ENCODE assay signal across 22 mouse cellular contexts in the genomic region with DNA sequence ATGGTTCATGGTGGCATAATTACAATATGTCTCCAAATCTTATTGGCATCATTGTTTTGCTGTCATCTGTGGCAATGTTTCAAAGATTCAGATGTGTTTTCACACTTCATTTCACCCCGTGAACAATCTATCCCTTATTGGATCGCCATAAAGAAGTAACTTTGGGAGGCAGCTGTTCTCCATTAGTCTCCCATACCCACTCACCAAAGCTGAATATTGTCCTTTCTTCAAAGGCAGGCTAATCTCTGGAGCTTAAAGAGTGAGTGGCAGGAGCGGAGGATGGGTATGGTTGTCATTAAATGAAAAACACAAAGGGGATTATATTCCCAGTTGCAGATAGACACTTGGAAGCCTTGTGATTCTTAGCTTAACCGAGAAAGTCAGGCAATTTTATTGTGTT.
DNase-seq lines count a peak whose midpoint lies in the region; ATAC-seq and TF ChIP-seq lines count a peak whose summit lies in the region.
"Had no signal": no experiment of that assay in that cellular context is flagged by ENCODE, and none has a peak within 500 bp of the region (broad histone marks: within the 10 kb centered on the region; RNA-seq: fewer than 3 reads in every experiment).

No protein-coding gene starts in this region.

- no peaks in the 10 kb centered on the region for H3K36me3 ChIP-seq in hindbrain, embryonic 11.5 days (ENCODE audit: control insufficient read depth, insufficient read depth, low read length)
- H3K36me3 ChIP-seq in hindbrain, postnatal 0 days (ENCODE audit: insufficient read depth, low read length) = no peaks in the 10 kb centered on the region
- H3K36me3 ChIP-seq in liver, postnatal 0 days (replicated peaks; ENCODE audit: insufficient read depth, low read length) = no peaks in the 10 kb centered on the region
- H3K36me3 ChIP-seq: embryonic facial prominence, embryonic 15.5 days; heart, embryonic 10.5 days; hindbrain, embryonic 13.5 days; intestine, embryonic 15.5 days had no signal

- no peak for TF ChIP-seq POLR2A in brain, embryonic 14.5 days (IDR thresholded peaks at IDR 0.05; ENCODE audit: borderline replicate concordance, extremely low read depth, insufficient read depth, insufficient read length, poor library complexity, severe bottlenecking)

- no peak for TF ChIP-seq CTCF in hindbrain, postnatal 0 days (IDR thresholded peaks at IDR 0.05; ENCODE audit: low read depth)
- no peak for TF ChIP-seq CTCF in brain, embryonic 14.5 days (IDR thresholded peaks at IDR 0.05; ENCODE audit: borderline replicate concordance, extremely low read depth, insufficient read depth, insufficient read length)
- no peak for TF ChIP-seq CTCF in liver, postnatal 0 days (IDR thresholded peaks at IDR 0.05; ENCODE audit: low read depth)

- no peaks in the 10 kb centered on the region for H3K9me3 ChIP-seq in hindbrain, embryonic 11.5 days (ENCODE audit: control insufficient read depth, low read length)
- no peaks in the 10 kb centered on the region for H3K9me3 ChIP-seq in hindbrain, postnatal 0 days (ENCODE audit: low read length)
- no peaks in the 10 kb centered on the region for H3K9me3 ChIP-seq in liver, postnatal 0 days (ENCODE audit: low read length)
- H3K9me3 ChIP-seq: embryonic facial prominence, embryonic 15.5 days; heart, embryonic 10.5 days; hindbrain, embryonic 13.5 days; intestine, embryonic 15.5 days had no signal

- TF ChIP-seq EP300 in liver, postnatal 0 days (IDR thresholded peaks at IDR 0.05; ENCODE audit: low read depth) = no peak

- ATAC-seq in hindbrain, embryonic 11.5 days (ENCODE audit: low FRiP score) = no peak
- no peak for ATAC-seq in hindbrain, postnatal 0 days
- ATAC-seq in liver, postnatal 0 days = no peak
- no peak for ATAC-seq in frontal cortex, adult (ENCODE audit: low TSS enrichment)
- ATAC-seq: forebrain, embryonic 16.5 days; intestine, embryonic 15.5 days had no signal

- H3K4me1 ChIP-seq in hindbrain, embryonic 11.5 days (replicated peaks; ENCODE audit: control insufficient read depth, insufficient read depth, low read length) = no peaks in the 10 kb centered on the region
- no peaks in the 10 kb centered on the region for H3K4me1 ChIP-seq in hindbrain, postnatal 0 days (ENCODE audit: insufficient read depth, low read length)
- H3K4me1 ChIP-seq in liver, postnatal 0 days (ENCODE audit: insufficient read depth) = no peaks in the 10 kb centered on the region
- H3K4me1 ChIP-seq: embryonic facial prominence, embryonic 15.5 days; heart, embryonic 10.5 days; hindbrain, embryonic 13.5 days; intestine, embryonic 15.5 days had no signal

- H3K9ac ChIP-seq in hindbrain, embryonic 11.5 days (ENCODE audit: low read depth, low read length) = no peak overlapping the region
- no peak overlapping the region for H3K9ac ChIP-seq in hindbrain, postnatal 0 days (replicated peaks; ENCODE audit: low read length)
- no peak overlapping the region for H3K9ac ChIP-seq in liver, postnatal 0 days (replicated peaks)
- H3K9ac ChIP-seq: embryonic facial prominence, embryonic 15.5 days; hindbrain, embryonic 13.5 days; intestine, embryonic 15.5 days had no signal

- H3K4me3 ChIP-seq in hindbrain, embryonic 11.5 days (ENCODE audit: low read depth, low read length) = no peak overlapping the region
- H3K4me3 ChIP-seq in hindbrain, postnatal 0 days (ENCODE audit: low read length) = no peak overlapping the region
- no peak overlapping the region for H3K4me3 ChIP-seq in liver, postnatal 0 days (ENCODE audit: low read depth, low read length)
- H3K4me3 ChIP-seq: embryonic facial prominence, embryonic 15.5 days; erythroblast, embryonic 14.5 days; heart, embryonic 10.5 days; hindbrain, embryonic 13.5 days; intestine, embryonic 15.5 days had no signal

- H3K27me3 ChIP-seq in hindbrain, embryonic 11.5 days (ENCODE audit: control insufficient read depth, insufficient read depth, low read length) = no peaks in the 10 kb centered on the region
- H3K27me3 ChIP-seq in hindbrain, postnatal 0 days (ENCODE audit: insufficient read depth, low read length) = no peaks in the 10 kb centered on the region
- H3K27me3 ChIP-seq in liver, postnatal 0 days (ENCODE audit: insufficient read depth, low read length) = no peaks in the 10 kb centered on the region
- H3K27me3 ChIP-seq: embryonic facial prominence, embryonic 15.5 days; hindbrain, embryonic 13.5 days; intestine, embryonic 15.5 days had no signal

- H3K4me2 ChIP-seq in hindbrain, embryonic 11.5 days (replicated peaks; ENCODE audit: low read depth, low read length) = no peak overlapping the region
- H3K4me2 ChIP-seq in hindbrain, postnatal 0 days (ENCODE audit: low read depth, low read length) = no peak overlapping the region
- no peak overlapping the region for H3K4me2 ChIP-seq in liver, postnatal 0 days (ENCODE audit: low read depth, low read length)
- H3K4me2 ChIP-seq: embryonic facial prominence, embryonic 15.5 days; hindbrain, embryonic 13.5 days; intestine, embryonic 15.5 days had no signal

- DNase-seq in hindbrain, embryonic 11.5 days (ENCODE audit: low spot score) = peak; percentile 4
- DNase-seq in hindbrain, postnatal 0 days (ENCODE audit: low spot score) = no peak
- DNase-seq in Muller cell, postnatal 12 days (ENCODE audit: inconsistent ontology term) = peak; percentile 3
- peak; percentile 50 for DNase-seq in brain, embryonic 14.5 days (ENCODE audit: low read depth)
- DNase-seq in forelimb bud, embryonic 11.5 days (ENCODE audit: low read depth, low spot score) = peak; percentile 17
- DNase-seq in liver, postnatal 0 days = no peak
- no peak for DNase-seq in lung, adult 18-20 months
- DNase-seq: adrenal gland, adult 8-10 months; cerebellum, adult 11-12 months; cerebellum, adult 9-10 months; cerebellum, postnatal 25 days; gastrocnemius, postnatal 36 days; heart, adult 18-20 months; heart, postnatal 10 days; heart, postnatal 4 days had no signal

- 45% methylated on average over 4 of the region's 4 CpGs for WGBS in hindbrain, embryonic 11.5 days
- WGBS in hindbrain, postnatal 0 days = 36% methylated on average over 4 of the region's 4 CpGs
- WGBS in liver, postnatal 0 days (ENCODE audit: insufficient replicate concordance) = 66% methylated on average over 4 of the region's 4 CpGs

- H3K27ac ChIP-seq in hindbrain, embryonic 11.5 days (ENCODE audit: low read depth, low read length) = no peak overlapping the region
- no peak overlapping the region for H3K27ac ChIP-seq in hindbrain, postnatal 0 days
- no peak overlapping the region for H3K27ac ChIP-seq in liver, postnatal 0 days (ENCODE audit: low read depth)
- H3K27ac ChIP-seq: embryonic facial prominence, embryonic 15.5 days; heart, embryonic 10.5 days; hindbrain, embryonic 13.5 days; intestine, embryonic 15.5 days had no signal

Comparison
In these comparisons a context has a peak if more than half of its experiments do, and no peak if none do; other contexts are left out.
1. DNase-seq: peak in hindbrain, embryonic 11.5 days (single experiment), Muller cell, postnatal 12 days (single experiment), brain, embryonic 14.5 days (single experiment) and forelimb bud, embryonic 11.5 days (single experiment); none in hindbrain, postnatal 0 days (single experiment), liver, postnatal 0 days (single experiment) and lung, adult 18-20 months (0 of 2).